ENCODE assay signal across 8 mouse cellular contexts in genomic region chr11:68622751-68623150, GRCm38 (mm10). TPM values are rescaled to one million over a fixed set of nuclear protein-coding genes. Genes with fewer than 3 reads are reported as not detected.
DNase-seq lines count a peak whose midpoint lies in the region; ATAC-seq and TF ChIP-seq lines count a peak whose summit lies in the region.
"Had no signal": no experiment of that assay in that cellular context is flagged by ENCODE, and none has a peak within 500 bp of the region (broad histone marks: within the 10 kb centered on the region; RNA-seq: fewer than 3 reads in every experiment).

No protein-coding gene starts in this region.

- H3K9me3 ChIP-seq in intestine, postnatal 0 days (ENCODE audit: control insufficient read depth) = no peaks in the 10 kb centered on the region
- H3K9me3 ChIP-seq in neural tube, embryonic 13.5 days = no peaks in the 10 kb centered on the region

- H3K36me3 ChIP-seq in intestine, postnatal 0 days (ENCODE audit: control insufficient read depth, insufficient read depth) = no peaks in the 10 kb centered on the region
- no peaks in the 10 kb centered on the region for H3K36me3 ChIP-seq in neural tube, embryonic 13.5 days

- no peak for TF ChIP-seq CTCF in left cerebral cortex, adult 2 months (IDR thresholded peaks at IDR 0.05)
- no peak for TF ChIP-seq CTCF in intestine, postnatal 0 days (IDR thresholded peaks at IDR 0.05; ENCODE audit: low read depth)

- H3K27me3 ChIP-seq in intestine, postnatal 0 days (replicated peaks; ENCODE audit: control insufficient read depth, insufficient read depth, low read length) = no peaks in the 10 kb centered on the region
- no peaks in the 10 kb centered on the region for H3K27me3 ChIP-seq in neural tube, embryonic 13.5 days

- no peak overlapping the region for H3K9ac ChIP-seq in intestine, postnatal 0 days (ENCODE audit: low read depth, low read length)
- no peak overlapping the region for H3K9ac ChIP-seq in neural tube, embryonic 13.5 days

- 47% methylated on average over 9 of the region's 9 CpGs for WGBS in intestine, postnatal 0 days
- 67% methylated on average over 9 of the region's 9 CpGs for WGBS in neural tube, embryonic 13.5 days

- peak overlapping the region; percentile 81 for H3K27ac ChIP-seq in left cerebral cortex, adult 2 months
- peak overlapping the region; percentile 4; the same call in 1 of the 2 replicates for H3K27ac ChIP-seq in intestine, postnatal 0 days (ENCODE audit: low read depth, low read length)
- no peak overlapping the region for H3K27ac ChIP-seq in neural tube, embryonic 13.5 days (replicated peaks)

- DNase-seq in left cerebral cortex, adult 2 months (ENCODE audit: extremely low spot score in 1 of 2, low spot score in 2 of 2) = no peak
- DNase-seq in left cerebral cortex, postnatal 25 days (ENCODE audit: low spot score in 2 of 2) = no peak
- DNase-seq in gastrocnemius, postnatal 14 days = peak; percentile 53
- no peak for DNase-seq in layer of hippocampus, postnatal 10 days (ENCODE audit: low spot score in 2 of 2)
- no peak for DNase-seq in frontal cortex, postnatal 36 days (ENCODE audit: low spot score in 2 of 2)

- no peak overlapping the region for H3K4me3 ChIP-seq in left cerebral cortex, adult 2 months
- no peak overlapping the region for H3K4me3 ChIP-seq in intestine, postnatal 0 days (ENCODE audit: low read depth, low read length)
- H3K4me3 ChIP-seq in neural tube, embryonic 13.5 days = no peak overlapping the region

- no peak for ATAC-seq in intestine, postnatal 0 days
- no peak for ATAC-seq in neural tube, embryonic 13.5 days (ENCODE audit: low read depth)
- ATAC-seq: Patski had no signal

- intact Hi-C loops in left cerebral cortex, adult 2 months (cut with DNase I) = no loop called here
- intact Hi-C loops in left cerebral cortex, postnatal 25 days (cut with DNase I) = loop anchor here (5.0 kb wide), 1 partner anchor 70 kb away; the partner anchor contains the start of gene Myh10
- intact Hi-C loops in gastrocnemius, postnatal 14 days (cut with DNase I; ENCODE audit: low total_unique reads) = no loop called here

- no peaks in the 10 kb centered on the region for H3K4me1 ChIP-seq in intestine, postnatal 0 days (replicated peaks; ENCODE audit: control insufficient read depth, insufficient read depth, low read length)
- H3K4me1 ChIP-seq in neural tube, embryonic 13.5 days (replicated peaks) = peaks cover 19% of the 10 kb centered on the region

- H3K4me2 ChIP-seq in intestine, postnatal 0 days (replicated peaks; ENCODE audit: low read depth) = no peak overlapping the region; the same call in 1 of the 2 replicates
- peak overlapping the region; percentile 54 for H3K4me2 ChIP-seq in neural tube, embryonic 13.5 days

RNA-seq across cellular contexts. Expression of gene Ccdc42, which starts 35.9 kb away (rescaled TPM):
- 1 to 10 TPM in 1 of 2 experiments, under 1 TPM in 1; 0.66 to 1.2 TPM for total RNA-seq in left cerebral cortex, adult 2 months (2021)
- total RNA-seq in left cerebral cortex, postnatal 25 days (2021) = 1 to 10 TPM; 1.1 to 1.6 TPM
- total RNA-seq in gastrocnemius, postnatal 14 days (2021) = under 1 TPM in 1 of 2 experiments, not detected in 1; 0.18 TPM
- 0.21 TPM in 1 of 2 replicates, not detected in the other for polyA plus RNA-seq in intestine, postnatal 0 days (2015; fragmentation: Nextera tagmentation; extraction: Ambion mirVana)
- polyA plus RNA-seq in neural tube, embryonic 13.5 days (2015; fragmentation: Nextera tagmentation; extraction: Ambion mirVana) = 0.20 and 0.32 TPM in 2 replicates
- under 1 TPM; 0.49 to 0.87 TPM for total RNA-seq in layer of hippocampus, postnatal 10 days (2021)
- polyA plus RNA-seq: Patski had no signal
